Mouse (Mus musculus) megakaryocyte progenitor cell, adult 5-6 weeks (primary cell): ENCODE measurements at regions not wholly inside any gene's neighbourhood (a gene's known extent, or its start where the extent isn't known, plus 50 kb on each side); places are given as distances from the start of the nearest gene placed in this dataset.

Experiments
- ATAC-seq: replicated peaks from 2 replicates; pipeline ENCODE4 v1.8.0; 2016; ENCODE audit warnings: mild to moderate bottlenecking, moderate TSS enrichment, inconsistent platforms; ENCODE audit not compliant: poor library complexity

DNA sequence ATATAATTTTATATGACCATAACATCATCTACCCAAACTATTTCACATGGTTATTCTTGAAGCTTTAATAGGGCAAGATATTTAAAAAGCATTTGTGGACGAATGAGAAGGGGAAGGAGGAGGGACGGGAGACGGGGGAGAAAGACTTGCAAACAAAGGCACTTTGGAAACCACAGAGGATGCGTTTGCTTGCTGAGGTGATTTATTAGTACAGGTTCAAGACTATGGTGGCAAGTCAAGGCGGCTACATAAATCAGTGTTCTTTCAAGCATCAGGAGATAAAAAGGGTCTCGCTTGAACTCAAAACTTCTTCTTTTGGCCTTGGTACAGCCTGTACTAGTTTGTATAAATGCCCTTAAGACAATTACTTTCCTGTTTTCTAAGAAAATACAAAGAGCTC is 183.8 kb upstream of the Nr4a3 start:
- no peak for ATAC-seq

DNA sequence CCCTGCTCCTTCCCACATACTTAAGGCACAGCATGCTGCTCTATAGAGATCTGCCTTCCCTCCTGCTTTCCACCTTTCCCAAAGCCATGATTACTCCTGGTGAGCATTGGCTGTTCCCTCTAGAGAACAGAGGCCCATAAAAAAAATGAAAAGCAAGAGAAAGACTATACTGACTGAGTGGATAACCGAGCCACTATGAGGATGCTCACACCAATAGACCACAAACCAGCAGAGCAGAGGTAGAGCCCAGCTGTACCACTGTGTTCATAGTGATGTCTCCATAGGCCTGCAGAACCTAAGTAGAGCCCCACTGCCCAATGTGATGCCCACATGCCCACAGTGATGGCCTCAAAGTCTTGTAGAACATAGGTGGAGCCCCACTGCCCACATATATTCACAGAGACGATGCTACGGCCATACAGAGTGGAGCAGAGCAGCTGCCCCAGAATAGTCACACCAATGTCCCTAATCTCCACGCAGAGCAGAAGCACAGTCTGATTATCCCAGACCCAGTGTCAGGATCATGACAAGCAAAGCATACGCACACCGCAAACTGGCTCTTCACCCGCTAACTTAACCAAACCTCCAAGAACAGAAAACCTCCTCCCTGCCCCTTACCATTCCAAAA is 174.8 kb upstream of the Nr4a3 start:
- ATAC-seq, result no peak

DNA sequence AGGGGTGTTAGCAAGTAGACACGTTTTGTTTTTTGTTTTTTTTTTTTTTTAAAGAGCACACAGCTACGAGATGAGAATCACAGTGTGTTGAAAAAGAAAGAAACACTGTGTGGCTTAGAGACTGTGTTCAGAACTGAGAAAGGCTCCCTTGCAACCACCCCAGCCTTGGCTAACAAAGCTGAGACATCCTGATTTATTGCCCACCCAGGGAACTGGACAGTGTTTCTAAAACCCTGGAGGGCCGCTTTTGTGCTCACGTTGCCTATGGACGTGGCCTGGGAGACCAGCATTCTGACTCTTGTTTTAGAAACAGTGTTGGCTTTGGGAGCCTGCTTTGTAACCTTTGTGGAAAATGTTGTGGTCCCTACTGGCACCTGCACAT is 174.3 kb upstream of the Nr4a3 start:
- no peak for ATAC-seq

DNA sequence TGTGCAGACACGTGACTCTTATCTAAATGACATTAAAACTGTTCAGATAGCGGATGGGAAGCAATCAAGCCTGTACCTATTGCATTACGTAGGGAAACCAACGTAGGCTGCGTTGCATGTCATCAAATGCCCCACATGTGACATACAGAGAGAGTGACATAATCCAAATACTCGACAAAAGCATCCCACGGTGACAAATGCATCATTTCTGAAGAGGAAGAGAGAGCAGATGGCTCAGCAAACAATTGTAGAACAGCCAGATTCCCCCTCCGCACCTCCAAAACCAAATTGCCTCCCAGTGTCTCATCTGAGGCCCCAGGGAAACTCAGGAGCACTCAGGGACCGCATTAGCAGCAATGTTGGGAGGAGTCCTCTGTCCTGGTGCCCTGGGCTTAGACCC is 163.4 kb upstream of the Nr4a3 start:
- no peak for ATAC-seq

DNA sequence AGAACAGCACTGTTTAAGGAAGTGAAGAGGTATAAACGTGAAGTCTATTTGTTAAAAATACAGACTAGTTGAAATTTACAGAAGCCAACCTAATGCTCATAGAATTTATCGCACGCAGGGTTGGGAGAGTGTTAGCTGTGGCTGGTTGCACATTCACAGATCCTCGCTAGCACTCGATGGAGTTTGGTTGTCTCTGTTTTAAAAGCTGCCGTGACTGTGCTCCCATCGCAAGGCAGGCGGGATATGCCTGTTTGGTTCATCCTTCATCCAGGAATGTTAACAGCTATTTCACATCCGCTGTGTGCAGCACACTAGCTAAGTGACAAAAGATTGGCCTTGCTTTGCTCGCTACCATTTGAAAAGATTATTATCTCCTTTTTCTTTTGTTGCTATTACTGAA is 162.9 kb upstream of the Nr4a3 start:
- ATAC-seq, result no peak

DNA sequence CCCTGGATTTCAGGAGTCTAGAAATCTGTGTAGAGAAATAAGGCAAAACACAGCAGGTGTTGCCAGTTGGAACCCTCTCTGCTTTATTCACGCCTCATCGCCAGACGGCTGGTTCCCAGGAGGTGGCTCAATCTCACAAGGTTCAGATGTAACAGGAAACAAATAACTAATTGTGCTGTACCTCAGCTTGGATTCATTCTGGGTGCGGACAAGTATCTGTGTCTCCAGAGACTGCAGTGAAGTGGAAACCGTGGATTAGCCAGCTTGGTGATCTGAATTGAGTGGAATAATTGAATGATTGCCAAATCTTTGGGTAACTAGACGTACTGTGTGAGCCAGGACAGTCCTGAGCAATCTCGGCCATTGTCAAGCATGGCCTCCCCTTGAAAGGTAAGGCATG is 145.4 kb upstream of the Nr4a3 start:
- no peak for ATAC-seq

DNA sequence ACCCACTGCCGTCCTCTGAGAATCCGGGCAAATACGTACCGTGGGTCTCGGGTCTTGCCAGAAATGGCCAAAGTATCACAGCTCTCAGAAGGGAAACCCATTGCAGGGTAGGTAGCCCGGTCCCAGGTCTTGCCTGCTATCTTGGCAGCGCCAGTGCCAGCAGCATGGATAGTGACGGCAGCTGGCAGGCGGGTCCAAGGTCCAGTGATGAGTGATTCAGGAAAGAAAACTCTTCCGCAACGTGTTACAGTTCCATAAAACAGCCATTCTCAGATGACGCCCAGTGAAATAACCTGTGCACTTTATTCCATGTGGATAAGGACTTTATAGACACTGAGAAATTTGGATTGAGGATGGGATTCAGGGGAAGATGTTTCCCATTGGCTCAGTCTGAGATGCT is 142.2 kb upstream of the Nr4a3 start:
- ATAC-seq, result no peak

DNA sequence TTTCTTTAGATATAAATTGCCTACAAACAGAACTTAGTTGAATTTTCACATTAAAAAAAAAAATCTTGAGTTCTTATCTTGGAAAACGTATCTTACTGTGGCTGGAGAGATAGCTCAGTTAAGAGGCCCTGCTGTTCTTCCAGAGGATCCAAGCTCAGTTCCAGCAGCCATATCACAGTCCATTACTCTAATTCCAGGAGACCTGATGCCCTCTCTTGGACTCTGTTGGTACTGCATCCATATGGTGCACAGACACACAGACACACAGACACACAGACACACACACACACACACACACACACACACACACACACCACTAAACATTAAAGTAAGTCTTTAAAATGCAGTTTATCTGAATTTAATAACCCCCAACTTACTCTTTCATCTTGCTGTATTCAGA is 132.7 kb upstream of the Nr4a3 start:
- ATAC-seq, result no peak

DNA sequence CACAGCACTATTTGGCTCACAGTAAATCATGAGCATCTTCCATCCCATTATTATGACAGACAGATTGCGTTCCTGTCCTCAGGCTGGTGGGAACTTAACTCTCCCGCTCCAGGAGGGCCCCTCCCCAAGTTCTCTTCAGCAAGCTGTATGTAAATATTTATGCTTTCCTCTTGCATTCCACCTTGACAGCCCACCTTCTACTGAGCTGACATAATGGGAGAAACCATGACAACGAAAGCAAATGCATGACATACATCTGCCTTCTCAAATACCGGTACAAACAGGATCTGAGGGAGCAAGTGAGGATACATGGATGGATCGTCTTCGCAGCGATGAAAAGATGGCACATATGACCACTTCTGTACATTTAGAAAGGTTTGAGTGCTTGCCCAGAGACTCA is 125.4 kb upstream of the Nr4a3 start:
- ATAC-seq, result no peak

DNA sequence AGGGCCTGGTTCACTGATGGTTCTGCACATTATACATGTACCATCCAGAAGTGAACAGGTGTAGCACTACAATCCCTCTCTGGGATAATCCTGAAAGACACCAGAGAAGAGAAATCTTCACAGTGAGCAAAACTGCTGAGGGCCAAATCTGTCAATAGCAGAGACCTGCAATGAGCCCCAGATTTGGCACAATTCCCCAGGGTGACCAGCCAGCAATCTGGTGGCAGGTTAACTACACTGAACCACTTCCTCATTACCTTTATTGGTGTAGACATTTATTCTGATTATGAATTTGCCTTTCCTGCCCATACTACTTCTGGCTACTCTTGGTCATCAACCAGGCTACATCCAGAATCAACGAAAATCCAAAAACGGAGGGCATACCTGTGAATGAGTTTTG is 113.5 kb upstream of the Nr4a3 start:
- ATAC-seq, result no peak

DNA sequence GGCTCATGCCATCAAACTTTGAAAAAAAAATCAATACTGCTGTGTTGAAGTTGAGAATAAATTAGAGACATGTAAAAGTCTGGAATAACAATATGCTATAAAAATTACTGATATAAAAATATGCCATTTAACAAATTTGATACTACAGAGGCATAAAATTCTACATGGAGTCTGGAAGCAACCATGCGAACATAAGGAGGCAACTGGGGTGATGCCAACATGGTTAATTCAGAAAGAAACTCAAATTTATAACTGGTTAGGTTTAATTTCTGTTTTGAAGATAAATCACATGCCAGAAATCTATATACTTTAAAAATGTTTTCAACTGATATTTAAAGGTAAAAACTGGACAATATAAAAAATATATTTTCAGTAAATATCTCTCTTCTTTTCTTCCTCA is 111.4 kb upstream of the Nr4a3 start:
- no peak for ATAC-seq

DNA sequence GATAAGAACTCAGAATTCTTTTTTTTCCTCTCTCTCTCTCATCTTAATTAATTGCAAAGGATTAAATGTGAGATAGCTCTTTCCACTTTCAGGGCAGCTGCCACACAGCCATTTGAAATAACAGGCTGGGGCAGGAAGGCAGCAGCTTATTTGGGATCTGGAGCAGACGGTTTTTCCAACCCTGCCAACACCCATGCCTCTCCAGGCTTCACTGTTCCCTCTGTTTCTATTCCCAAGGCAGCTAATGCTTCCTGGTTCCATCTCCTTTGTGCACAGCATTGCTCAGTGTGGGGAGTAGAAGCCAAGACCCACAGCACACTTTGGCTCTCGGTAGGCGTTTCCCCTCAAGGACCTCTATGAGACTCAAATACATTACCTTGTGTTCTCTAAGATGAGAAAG is 109.4 kb upstream of the Nr4a3 start:
- no peak for ATAC-seq

DNA sequence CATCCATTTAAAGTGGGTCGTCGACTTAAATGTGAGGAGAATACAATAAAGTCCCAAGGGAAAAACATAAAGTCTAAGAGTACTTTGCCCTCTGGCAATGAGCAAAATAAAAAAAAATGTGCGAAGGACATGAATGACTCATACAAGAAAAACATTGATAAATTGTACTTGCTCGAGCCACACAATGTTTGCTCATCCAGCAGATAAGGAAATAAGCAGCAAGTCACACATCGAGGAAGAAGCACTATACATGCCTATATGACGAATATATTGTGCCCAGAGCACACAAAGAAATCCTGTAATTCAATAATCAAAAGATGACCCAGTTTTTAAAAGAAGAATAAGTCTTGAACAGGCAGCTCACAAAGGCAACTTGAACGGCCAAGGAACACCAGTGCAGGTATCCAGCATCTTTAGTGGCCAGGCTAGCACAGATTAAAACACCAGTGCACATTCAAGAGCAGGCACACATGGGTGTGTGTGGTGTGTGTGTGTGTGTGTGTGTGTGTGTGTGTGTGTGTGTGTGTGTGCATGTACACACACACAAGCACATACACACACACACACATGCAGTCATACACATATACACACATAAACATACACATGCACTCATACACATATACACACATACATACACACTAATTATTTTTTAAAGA is 108.4 kb upstream of the Nr4a3 start:
- ATAC-seq, result no peak

DNA sequence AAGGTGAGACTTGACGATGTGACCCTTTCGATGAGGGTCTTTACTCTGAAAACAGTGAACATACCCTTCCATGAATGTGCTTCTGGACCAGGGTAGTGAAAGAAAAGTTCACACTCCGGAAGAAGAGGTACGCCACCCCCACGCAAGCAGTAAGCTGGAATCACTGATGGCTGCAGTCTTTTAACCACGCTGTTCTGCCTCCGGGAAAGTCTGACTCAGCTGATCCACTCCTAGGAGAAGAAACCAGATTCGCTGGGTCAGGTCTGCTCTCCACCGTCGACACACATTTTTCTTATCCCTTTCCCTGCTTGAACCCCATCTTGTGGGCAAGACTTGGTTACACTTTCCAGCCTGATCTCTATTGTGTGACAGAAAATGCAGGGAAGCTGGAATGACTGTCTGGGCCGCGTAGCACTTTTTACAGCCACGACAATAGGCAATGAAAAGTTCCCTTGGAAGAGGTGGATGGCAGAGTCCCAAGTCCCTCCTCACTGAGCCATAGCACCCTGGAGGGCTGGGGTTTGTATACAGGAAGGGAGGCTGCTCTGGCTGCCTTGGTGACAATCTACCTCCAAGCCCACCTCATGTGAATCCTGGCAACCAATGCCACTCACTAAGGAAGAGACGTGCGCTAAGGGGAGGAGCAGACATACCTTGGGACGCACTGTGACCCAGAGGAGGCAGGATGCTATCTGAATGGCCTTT is 96.9 kb upstream of the Nr4a3 start:
- ATAC-seq, result peak; percentile 38

DNA sequence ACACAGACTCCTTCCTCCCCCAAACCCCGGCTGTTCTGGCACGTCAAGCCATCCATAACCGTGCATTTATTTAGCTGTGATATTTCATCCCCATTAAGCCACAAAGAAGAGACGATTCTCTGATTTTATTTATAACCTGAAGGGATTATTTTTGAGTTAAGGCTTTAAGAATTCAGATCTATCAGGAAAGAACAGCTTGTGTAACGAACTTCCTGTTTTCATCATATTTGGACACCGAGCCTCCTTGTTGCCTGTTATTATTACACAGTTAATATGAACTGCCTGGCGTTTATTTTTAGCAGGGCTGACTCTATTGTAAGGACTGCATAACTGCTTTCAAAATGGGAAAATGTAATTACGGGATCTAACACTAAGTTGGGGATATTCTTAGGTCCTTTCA is 96.2 kb upstream of the Nr4a3 start:
- peak; percentile 80 for ATAC-seq

DNA sequence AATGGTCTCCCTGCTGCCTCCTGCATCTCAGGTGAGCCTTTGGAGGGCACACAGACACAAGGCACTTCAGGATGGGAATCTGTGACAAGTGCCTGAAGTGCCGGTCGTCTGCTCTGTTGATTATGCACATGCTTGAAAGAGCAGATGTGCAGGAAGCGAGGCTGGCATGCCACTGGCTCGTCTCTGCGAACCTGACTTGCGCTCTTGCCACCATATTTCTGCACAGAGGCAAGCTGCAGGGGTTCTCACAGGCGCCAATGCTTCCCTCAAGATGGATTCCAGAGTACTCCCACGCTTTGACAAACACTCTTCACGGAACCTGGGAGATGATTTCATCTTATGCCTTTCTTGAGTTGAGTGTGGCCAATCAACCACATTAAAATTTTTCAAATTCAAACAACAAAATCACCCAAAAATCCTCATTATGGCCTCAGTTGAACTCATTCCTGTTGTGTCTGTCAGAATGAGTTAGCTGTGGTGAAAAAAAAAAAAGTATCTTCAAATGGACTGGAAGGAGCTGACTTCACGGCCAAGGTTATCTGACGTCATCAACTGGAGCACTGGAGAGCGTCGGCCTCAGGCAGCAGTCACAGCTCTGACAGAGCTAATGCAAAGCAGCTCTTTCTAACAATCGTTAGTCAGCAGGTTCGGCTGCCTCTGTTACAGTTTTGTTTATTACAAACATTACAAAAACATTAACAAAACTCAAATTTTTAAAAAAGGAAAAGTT is 90.2 kb upstream of the Nr4a3 start:
- no peak for ATAC-seq

DNA sequence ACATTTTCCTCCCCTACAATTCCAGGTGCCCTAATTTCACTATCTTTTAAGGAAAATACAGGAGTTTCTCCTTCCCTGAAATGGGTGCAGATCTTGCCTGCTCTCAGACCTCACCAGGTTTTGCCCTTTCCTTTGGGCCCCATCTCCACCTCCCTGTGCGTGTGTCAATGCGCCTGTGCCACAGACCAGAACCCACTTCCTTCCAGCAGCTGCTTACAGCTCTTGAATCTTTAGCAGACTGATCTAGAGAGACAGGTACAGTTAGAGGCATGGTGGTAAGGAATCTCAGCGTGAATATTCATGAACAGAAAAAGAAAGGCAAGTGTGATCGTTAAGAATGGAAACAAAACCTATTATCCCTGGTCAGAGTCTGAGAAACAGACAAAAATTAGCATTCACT is 80.3 kb upstream of the Nr4a3 start:
- ATAC-seq, result no peak

DNA sequence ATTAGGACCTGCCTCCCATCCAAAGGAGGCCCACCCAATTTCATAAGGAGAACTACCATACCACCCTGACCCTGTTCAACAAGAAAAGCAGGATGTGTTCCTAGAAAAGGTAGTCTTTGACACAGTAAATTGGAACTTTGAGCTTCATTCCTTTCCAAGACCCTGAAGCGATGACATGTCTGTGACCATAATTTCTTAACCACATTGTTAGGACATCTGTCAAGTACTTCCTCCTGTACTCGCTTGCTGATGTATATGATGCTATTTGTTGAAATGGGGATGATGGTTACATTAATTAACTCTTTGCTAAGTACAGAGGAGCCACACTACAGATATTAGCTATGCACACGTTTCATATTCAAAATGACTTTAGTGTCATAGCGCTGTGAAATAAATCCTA is 73.1 kb upstream of the Nr4a3 start:
- peak; percentile 82 for ATAC-seq

DNA sequence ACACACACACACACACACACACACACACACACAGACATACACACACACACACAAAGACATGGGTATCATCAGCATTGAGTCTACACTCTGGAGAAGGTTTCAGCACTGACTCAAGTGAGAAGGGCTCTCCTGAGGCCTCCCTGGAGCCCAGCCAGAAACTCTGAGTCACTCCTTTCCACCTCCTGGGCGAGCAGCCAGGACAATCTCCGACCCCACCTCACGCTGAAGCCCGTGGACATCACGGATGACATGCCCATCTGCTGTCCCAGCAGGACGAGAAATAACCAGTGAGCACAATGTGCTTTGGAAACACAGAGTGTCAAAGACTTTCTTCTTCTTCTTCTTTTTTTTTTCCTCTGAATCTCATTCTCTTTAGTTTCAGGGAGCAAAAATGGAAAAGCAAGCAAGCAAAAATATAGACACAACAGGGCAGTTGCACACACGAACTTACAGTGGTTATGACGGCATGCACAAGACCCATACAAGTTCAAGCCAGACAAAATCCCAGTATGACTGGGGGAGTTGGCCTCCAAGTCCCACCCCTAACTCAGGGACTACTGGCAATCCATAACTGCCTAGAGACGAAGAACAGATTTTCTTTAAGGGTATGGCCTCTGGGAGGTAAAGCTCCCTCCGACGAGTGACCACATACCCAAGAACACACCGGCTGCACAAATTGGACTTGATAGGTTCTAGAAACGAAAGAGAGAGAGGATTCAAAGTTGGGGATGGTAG is 65.2 kb upstream of the Nr4a3 start:
- no peak for ATAC-seq
